Mouse (Mus musculus) heart, embryonic 12.5 days (tissue): ENCODE measurements at regions not wholly inside any gene's neighbourhood (a gene's known extent, or its start where the extent isn't known, plus 50 kb on each side); places are given as distances from the start of the nearest gene placed in this dataset.

Source experiments
- ATAC-seq: fragments of 200-750 bp; cut with Nextera tagmentation; 2 replicates; pipeline ENCODE4 v1.8.0; 2017; ENCODE audit warnings: moderate TSS enrichment, moderate library complexity; ENCODE audit not compliant: insufficient number of reproducible peaks, low FRiP score
- H3K27ac ChIP-seq: fragments of 300-500 bp; sonication (generic); 2 replicates; pipeline ENCODE4 v1.5.1; 2016; ENCODE audit warnings: mild to moderate bottlenecking, moderate library complexity; ENCODE audit not compliant: poor library complexity, severe bottlenecking
- H3K27me3 ChIP-seq: fragments of 300-500 bp; sonication (generic); replicated peaks from 2 replicates; pipeline ENCODE4 v1.6.1; 2016; ENCODE audit warnings: mild to moderate bottlenecking, moderate library complexity
- H3K36me3 ChIP-seq: fragments of 300-500 bp; sonication (generic); 2 replicates; pipeline ENCODE4 v1.6.1; 2016; ENCODE audit warnings: mild to moderate bottlenecking, moderate library complexity
- H3K4me1 ChIP-seq: fragments of 300-500 bp; sonication (generic); replicated peaks from 2 replicates; pipeline ENCODE4 v1.6.1; 2016; ENCODE audit warnings: mild to moderate bottlenecking
- H3K4me2 ChIP-seq: fragments of 300-500 bp; sonication (generic); 2 replicates; pipeline ENCODE4 v1.6.1; 2016; ENCODE audit warnings: mild to moderate bottlenecking, moderate library complexity
- H3K4me3 ChIP-seq: fragments of 300-500 bp; sonication (generic); 2 replicates; pipeline ENCODE4 v1.5.1; 2016; ENCODE audit warnings: mild to moderate bottlenecking
- H3K9ac ChIP-seq: fragments of 300-500 bp; sonication (generic); 2 replicates; pipeline ENCODE4 v1.6.1; 2016; ENCODE audit warnings: mild to moderate bottlenecking, moderate library complexity
- H3K9me3 ChIP-seq: fragments of 300-500 bp; sonication (generic); replicated peaks from 2 replicates; pipeline ENCODE4 v1.6.1; 2016; ENCODE audit warnings: mild to moderate bottlenecking, moderate library complexity
- WGBS: fragments of 180-500 bp; shearing (Covaris S2); methylation state at CpG from one replicate; pipeline ENCODE4 v1.1.7; 2016; 5-methylcytosine and 5-hydroxymethylcytosine counted together

- H3K4me1 ChIP-seq, result no peaks in the 10 kb centered on the region
- H3K9ac ChIP-seq, result no peak overlapping the region
- H3K27ac ChIP-seq, result no peak overlapping the region
- no peak overlapping the region for H3K4me3 ChIP-seq
- ATAC-seq, result no peak
- H3K4me2 ChIP-seq, result no peak overlapping the region
- 43% methylated on average over 3 of the region's 3 CpGs for WGBS
- no peaks in the 10 kb centered on the region for H3K36me3 ChIP-seq
- no peaks in the 10 kb centered on the region for H3K9me3 ChIP-seq
- peaks cover 26% of the 10 kb centered on the region for H3K27me3 ChIP-seq
Measured at GRCm38 (mm10) chr9:43466883-43467282, 156.2 kb downstream of the Trim29 start.

- 69% methylated on average over 10 of the region's 10 CpGs for WGBS
- ATAC-seq, result no peak
Measured at GRCm38 (mm10) chr9:43469215-43469614, 158.6 kb downstream of the Trim29 start.

GRCm38 (mm10) chr9:43472231-43472630 is 161.6 kb downstream of the Trim29 start:
- H3K27me3 ChIP-seq, result peaks cover 14% of the 10 kb centered on the region; the same call in 1 of the 2 replicates
- H3K27ac ChIP-seq, result no peak overlapping the region
- no peak overlapping the region for H3K4me2 ChIP-seq
- H3K4me3 ChIP-seq, result no peak overlapping the region
- H3K36me3 ChIP-seq, result no peaks in the 10 kb centered on the region
- no peak overlapping the region for H3K9ac ChIP-seq
- H3K9me3 ChIP-seq, result no peaks in the 10 kb centered on the region
- WGBS, result 62% methylated on average over 2 of the region's 2 CpGs
- H3K4me1 ChIP-seq, result no peaks in the 10 kb centered on the region
- ATAC-seq, result no peak

More at GRCm38 (mm10) chr9:43469215-43469614, 158.6 kb downstream of the Trim29 start:
- Histone ChIP-seq H3K4me3 (no peak overlapping the region), H3K36me3 (no peaks in the 10 kb centered on the region), H3K4me2 (no peak overlapping the region), H3K9me3 (no peaks in the 10 kb centered on the region), H3K27ac (no peak overlapping the region), H3K27me3 (peaks cover 29% of the 10 kb centered on the region), H3K4me1 (no peaks in the 10 kb centered on the region), H3K9ac (no peak overlapping the region)

GRCm38 (mm10) chr9:43473164-43473563 is 162.5 kb downstream of the Trim29 start:
- no peak overlapping the region for H3K9ac ChIP-seq
- no peak overlapping the region for H3K4me3 ChIP-seq
- no peak for ATAC-seq
- H3K9me3 ChIP-seq, result no peaks in the 10 kb centered on the region
- H3K36me3 ChIP-seq, result no peaks in the 10 kb centered on the region
- H3K27me3 ChIP-seq, result peaks cover 14% of the 10 kb centered on the region; the same call in 1 of the 2 replicates
- no peak overlapping the region for H3K27ac ChIP-seq
- H3K4me1 ChIP-seq, result no peaks in the 10 kb centered on the region
- H3K4me2 ChIP-seq, result no peak overlapping the region
- 47% methylated on average over 1 of the region's 1 CpGs for WGBS

- H3K27me3 ChIP-seq, result peaks cover 14% of the 10 kb centered on the region; the same call in 1 of the 2 replicates
- no peak for ATAC-seq
- no peak overlapping the region for H3K4me2 ChIP-seq
- H3K36me3 ChIP-seq, result no peaks in the 10 kb centered on the region
- 62% methylated on average over 16 of the region's 16 CpGs for WGBS
- no peak overlapping the region for H3K4me3 ChIP-seq
- no peak overlapping the region for H3K9ac ChIP-seq
- H3K27ac ChIP-seq, result no peak overlapping the region
- no peaks in the 10 kb centered on the region for H3K9me3 ChIP-seq
- H3K4me1 ChIP-seq, result no peaks in the 10 kb centered on the region
Measured at GRCm38 (mm10) chr9:43473601-43474302, 163.1 kb downstream of the Trim29 start.

- Histone ChIP-seq H3K27me3 (peaks cover 14% of the 10 kb centered on the region; the same call in 1 of the 2 replicates), H3K36me3 (no peaks in the 10 kb centered on the region), H3K9ac (no peak overlapping the region), H3K27ac (no peak overlapping the region), H3K9me3 (no peaks in the 10 kb centered on the region), H3K4me2 (no peak overlapping the region), H3K4me1 (no peaks in the 10 kb centered on the region), H3K4me3 (no peak overlapping the region)
- no peak for ATAC-seq
- 58% methylated on average over 4 of the region's 4 CpGs for WGBS
Measured at GRCm38 (mm10) chr9:43474303-43474643, 163.6 kb downstream of the Trim29 start.

GRCm38 (mm10) chr9:43480826-43481591 is 170.4 kb downstream of the Trim29 start:
- H3K27me3 ChIP-seq, result peaks cover 5% of the 10 kb centered on the region; the same call in 1 of the 2 replicates
- no peaks in the 10 kb centered on the region for H3K36me3 ChIP-seq
- WGBS, result 39% methylated on average over 3 of the region's 3 CpGs
- H3K9me3 ChIP-seq, result no peaks in the 10 kb centered on the region
- H3K4me1 ChIP-seq, result no peaks in the 10 kb centered on the region
- no peak overlapping the region for H3K27ac ChIP-seq
- H3K4me2 ChIP-seq, result no peak overlapping the region
- no peak overlapping the region for H3K9ac ChIP-seq
- H3K4me3 ChIP-seq, result no peak overlapping the region
- ATAC-seq, result no peak

GRCm38 (mm10) chr9:43482101-43483090 is 171.7 kb downstream of the Trim29 start:
- ATAC-seq, result no peak
- WGBS, result 71% methylated on average over 11 of the region's 11 CpGs
- Histone ChIP-seq H3K36me3 (no peaks in the 10 kb centered on the region), H3K27ac (no peak overlapping the region), H3K9ac (no peak overlapping the region), H3K4me1 (no peaks in the 10 kb centered on the region), H3K4me2 (no peak overlapping the region), H3K27me3 (0 out of 2 replicates have a peak, but pooled peaks cover 4% of the 10 kb centered on the region), H3K9me3 (no peaks in the 10 kb centered on the region), H3K4me3 (no peak overlapping the region)

GRCm38 (mm10) chr9:43483195-43483594 is 172.5 kb downstream of the Trim29 start:
- no peaks in the 10 kb centered on the region for H3K36me3 ChIP-seq
- H3K27me3 ChIP-seq, result 0 out of 2 replicates have a peak, but pooled peaks cover 4% of the 10 kb centered on the region
- H3K9me3 ChIP-seq, result no peaks in the 10 kb centered on the region
- WGBS, result 72% methylated on average over 2 of the region's 2 CpGs
- no peak overlapping the region for H3K4me2 ChIP-seq
- no peak overlapping the region for H3K9ac ChIP-seq
- no peak overlapping the region for H3K27ac ChIP-seq
- H3K4me3 ChIP-seq, result no peak overlapping the region
- ATAC-seq, result no peak
- no peaks in the 10 kb centered on the region for H3K4me1 ChIP-seq

- H3K27me3 ChIP-seq, result 0 out of 2 replicates have a peak, but pooled peaks cover 4% of the 10 kb centered on the region
- no peaks in the 10 kb centered on the region for H3K36me3 ChIP-seq
- H3K9ac ChIP-seq, result no peak overlapping the region
- no peak overlapping the region for H3K4me3 ChIP-seq
- 78% methylated on average over 2 of the region's 2 CpGs for WGBS
- ATAC-seq, result no peak
- H3K9me3 ChIP-seq, result no peaks in the 10 kb centered on the region
- no peaks in the 10 kb centered on the region for H3K4me1 ChIP-seq
- no peak overlapping the region for H3K4me2 ChIP-seq
- no peak overlapping the region for H3K27ac ChIP-seq
Measured at GRCm38 (mm10) chr9:43483906-43484305, 173.3 kb downstream of the Trim29 start.
